Mouse (Mus musculus): ENCODE results near the gene Taz. TPM values are rescaled to one million over a fixed set of nuclear protein-coding genes. Genes with fewer than 3 reads are reported as not detected.

The Taz gene
- polyA plus RNA-seq, 1 experiment from 2014 or later, result 70.3 TPM

- peak within 1 kb of the TSS; percentile 70 for H3K4me2 ChIP-seq
- H3K36me3 ChIP-seq, result no peaks in the 10 kb centered on the region
- no peaks in the 10 kb centered on the region for H3K9me3 ChIP-seq (replicated peaks)
- no peak for ATAC-seq (replicated peaks; ENCODE audit: insufficient number of reproducible peaks, insufficient read depth, low FRiP score, low read depth)
- no peaks in the 10 kb centered on the region for H3K27me3 ChIP-seq
- 6% methylated on average over 38 of the region's 38 CpGs for WGBS
- peaks cover 5% of the 10 kb centered on the region; the same call in 1 of the 2 replicates for H3K4me1 ChIP-seq (replicated peaks)
- H3K4me3 ChIP-seq, result peak within 1 kb of the TSS; percentile 53
- H3K9ac ChIP-seq, result peak within 1 kb of the TSS; percentile 60
- peak within 1 kb of the TSS; percentile 80 for H3K27ac ChIP-seq
Observed at GRCm38 (mm10) chrX:74249615-74250014, 32.1 kb upstream of the Taz start, which contains the start of gene Flna. TSS of gene Flna (minus strand) at chrX:74249820.

DNA sequence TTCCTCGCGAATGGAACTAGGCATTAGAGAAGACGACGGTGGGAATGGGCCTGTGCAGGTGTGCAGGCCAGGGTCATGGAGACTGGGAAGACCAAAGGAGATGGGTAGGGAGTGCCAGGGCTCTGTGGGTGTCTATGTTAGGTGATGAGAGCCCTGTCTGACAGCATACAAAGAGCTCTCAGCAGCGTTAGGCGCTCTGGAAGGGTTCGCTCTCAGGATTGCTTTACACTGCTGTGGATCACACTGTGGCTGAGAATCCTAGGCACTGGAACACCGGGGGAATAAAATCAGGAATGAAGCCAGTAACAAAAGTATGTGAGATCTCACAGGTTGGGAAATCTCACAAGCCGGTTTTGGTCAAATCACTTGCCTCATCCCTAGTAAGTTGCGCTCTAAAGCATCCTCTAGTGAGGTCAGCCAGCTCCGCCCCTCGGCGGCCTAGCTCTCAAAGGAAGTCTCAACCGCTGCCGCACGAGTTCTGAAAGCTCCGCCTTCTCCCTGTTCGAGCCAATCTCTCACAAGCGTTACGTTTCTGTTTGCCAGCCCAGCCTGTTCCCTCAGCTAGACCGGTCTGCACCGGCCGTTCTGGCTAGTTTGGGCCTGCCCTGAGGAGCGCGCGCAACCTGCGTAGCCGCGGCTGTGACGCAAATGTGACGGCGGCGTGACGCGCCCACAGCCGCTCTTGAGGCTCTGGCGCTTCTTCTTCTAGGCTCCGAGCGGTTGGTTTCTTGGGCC, 27.4 kb upstream of the Taz start, which contains the start of gene Emd:
Gene Emd, plus strand, starts transcription at position 535 of the 735 bp plus-strand sequence.
- H3K9ac ChIP-seq, result peak within 1 kb of the TSS; percentile 68
- peaks cover 4% of the 10 kb centered on the region for H3K4me1 ChIP-seq (replicated peaks)
- H3K4me3 ChIP-seq, result peak within 1 kb of the TSS; percentile 63
- no peaks in the 10 kb centered on the region for H3K9me3 ChIP-seq (replicated peaks)
- peak within 1 kb of the TSS; percentile 70 for H3K4me2 ChIP-seq
- WGBS, result 22% methylated on average over 39 of the region's 39 CpGs
- H3K36me3 ChIP-seq, result peaks cover 8% of the 10 kb centered on the region; the same call in 1 of the 2 replicates
- peak; percentile 94 for ATAC-seq (replicated peaks; ENCODE audit: insufficient number of reproducible peaks, insufficient read depth, low FRiP score, low read depth)
- H3K27ac ChIP-seq, result peak within 1 kb of the TSS; percentile 94
- no peaks in the 10 kb centered on the region for H3K27me3 ChIP-seq

DNA sequence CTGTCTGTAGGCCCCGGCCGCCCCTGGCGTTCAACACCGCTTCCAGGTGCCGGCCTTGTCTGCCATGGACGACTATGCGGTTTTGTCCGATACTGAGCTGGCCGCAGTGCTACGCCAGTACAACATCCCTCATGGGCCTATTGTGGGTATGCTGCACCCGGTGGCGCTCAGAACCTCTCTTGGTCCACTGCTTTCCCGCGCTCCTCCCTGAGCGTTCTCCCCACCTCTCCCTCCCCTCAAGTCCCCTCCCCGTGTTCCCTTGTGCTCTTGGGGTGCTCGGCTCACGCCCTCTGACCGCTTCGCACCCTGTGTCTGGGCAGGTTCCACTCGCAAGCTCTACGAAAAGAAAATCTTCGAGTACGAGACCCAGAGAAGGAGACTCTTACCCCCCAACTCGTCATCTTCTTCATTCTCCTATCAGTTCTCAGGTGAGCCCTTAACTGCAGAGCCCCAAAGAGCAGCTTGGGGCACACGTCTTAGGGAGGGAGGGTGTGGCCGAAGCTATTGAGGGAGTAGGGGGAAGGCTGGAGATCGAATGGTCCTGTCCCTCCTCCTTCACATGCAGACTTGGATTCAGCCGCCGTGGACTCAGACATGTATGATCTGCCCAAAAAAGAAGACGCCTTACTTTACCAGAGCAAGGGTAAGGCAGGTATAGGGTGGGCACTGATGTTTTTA, 26.7 kb upstream of the Taz start:
- no peaks in the 10 kb centered on the region for H3K9me3 ChIP-seq (replicated peaks)
- H3K4me3 ChIP-seq, result peak overlapping the region; percentile 63
- H3K27ac ChIP-seq, result peak overlapping the region; percentile 94
- peak overlapping the region; percentile 70 for H3K4me2 ChIP-seq
- peaks cover 8% of the 10 kb centered on the region; the same call in 1 of the 2 replicates for H3K36me3 ChIP-seq
- peaks cover 4% of the 10 kb centered on the region for H3K4me1 ChIP-seq (replicated peaks)
- peak overlapping the region; percentile 68 for H3K9ac ChIP-seq
- H3K27me3 ChIP-seq, result no peaks in the 10 kb centered on the region
- 16% methylated on average over 31 of the region's 31 CpGs for WGBS
- ATAC-seq (replicated peaks; ENCODE audit: insufficient number of reproducible peaks, insufficient read depth, low FRiP score, low read depth), result peak; percentile 54

- H3K4me1 ChIP-seq (replicated peaks), result peaks cover 4% of the 10 kb centered on the region
- ATAC-seq (replicated peaks; ENCODE audit: insufficient number of reproducible peaks, insufficient read depth, low FRiP score, low read depth), result no peak
- H3K27ac ChIP-seq, result no peak overlapping the region
- WGBS, result 89% methylated on average over 3 of the region's 3 CpGs
- no peaks in the 10 kb centered on the region for H3K9me3 ChIP-seq (replicated peaks)
- H3K9ac ChIP-seq, result no peak overlapping the region
- peaks cover 8% of the 10 kb centered on the region; the same call in 1 of the 2 replicates for H3K36me3 ChIP-seq
- no peaks in the 10 kb centered on the region for H3K27me3 ChIP-seq
- no peak overlapping the region for H3K4me2 ChIP-seq
- no peak overlapping the region for H3K4me3 ChIP-seq
Observed at GRCm38 (mm10) chrX:74257746-74258145, 24.0 kb upstream of the Taz start.

DNA sequence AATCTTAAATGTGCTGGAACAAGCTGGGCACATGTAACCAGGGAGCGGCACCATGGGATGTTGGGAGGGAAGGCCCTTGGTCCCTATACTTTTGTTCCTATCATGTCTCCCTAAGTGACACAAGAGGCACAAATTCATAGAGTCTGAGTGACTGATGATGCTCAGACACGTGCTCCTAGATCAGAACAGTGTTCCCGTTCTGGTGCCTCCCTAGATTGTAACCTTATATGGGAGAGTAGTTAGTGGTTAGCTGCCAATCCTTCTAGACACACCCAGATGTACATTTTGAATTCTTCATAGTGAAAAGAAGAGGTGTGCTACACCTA, 12.0 kb upstream of the Taz start:
- peaks cover 3% of the 10 kb centered on the region; the same call in 1 of the 2 replicates for H3K36me3 ChIP-seq
- peak overlapping the region; percentile 57 for H3K4me2 ChIP-seq
- no peaks in the 10 kb centered on the region for H3K27me3 ChIP-seq
- H3K9me3 ChIP-seq (replicated peaks), result no peaks in the 10 kb centered on the region
- ATAC-seq (replicated peaks; ENCODE audit: insufficient number of reproducible peaks, insufficient read depth, low FRiP score, low read depth), result peak; percentile 29; the same call in 1 of the 2 replicates
- peak overlapping the region; percentile 44 for H3K9ac ChIP-seq
- peak overlapping the region; percentile 62 for H3K4me3 ChIP-seq
- H3K27ac ChIP-seq, result peak overlapping the region; percentile 91
- 18% methylated on average over 3 of the region's 3 CpGs for WGBS
- 0 out of 2 replicates have a peak, but pooled peaks cover 5% of the 10 kb centered on the region for H3K4me1 ChIP-seq (replicated peaks)

GRCm38 (mm10) chrX:74270062-74270901, 11.4 kb upstream of the Taz start, which contains the start of gene Rpl10:
TSS of gene Rpl10 (plus strand) at chrX:74270812.
- H3K27me3 ChIP-seq, result no peaks in the 10 kb centered on the region
- H3K4me1 ChIP-seq (replicated peaks), result 0 out of 2 replicates have a peak, but pooled peaks cover 5% of the 10 kb centered on the region
- peak; percentile 92 for ATAC-seq (replicated peaks; ENCODE audit: insufficient number of reproducible peaks, insufficient read depth, low FRiP score, low read depth)
- peaks cover 3% of the 10 kb centered on the region; the same call in 1 of the 2 replicates for H3K36me3 ChIP-seq
- H3K4me3 ChIP-seq, result peak within 1 kb of the TSS; percentile 62
- WGBS, result 13% methylated on average over 42 of the region's 42 CpGs
- peak within 1 kb of the TSS; percentile 91 for H3K27ac ChIP-seq
- H3K9me3 ChIP-seq (replicated peaks), result no peaks in the 10 kb centered on the region
- H3K4me2 ChIP-seq, result peak within 1 kb of the TSS; percentile 60
- H3K9ac ChIP-seq, result peak within 1 kb of the TSS; percentile 62

DNA sequence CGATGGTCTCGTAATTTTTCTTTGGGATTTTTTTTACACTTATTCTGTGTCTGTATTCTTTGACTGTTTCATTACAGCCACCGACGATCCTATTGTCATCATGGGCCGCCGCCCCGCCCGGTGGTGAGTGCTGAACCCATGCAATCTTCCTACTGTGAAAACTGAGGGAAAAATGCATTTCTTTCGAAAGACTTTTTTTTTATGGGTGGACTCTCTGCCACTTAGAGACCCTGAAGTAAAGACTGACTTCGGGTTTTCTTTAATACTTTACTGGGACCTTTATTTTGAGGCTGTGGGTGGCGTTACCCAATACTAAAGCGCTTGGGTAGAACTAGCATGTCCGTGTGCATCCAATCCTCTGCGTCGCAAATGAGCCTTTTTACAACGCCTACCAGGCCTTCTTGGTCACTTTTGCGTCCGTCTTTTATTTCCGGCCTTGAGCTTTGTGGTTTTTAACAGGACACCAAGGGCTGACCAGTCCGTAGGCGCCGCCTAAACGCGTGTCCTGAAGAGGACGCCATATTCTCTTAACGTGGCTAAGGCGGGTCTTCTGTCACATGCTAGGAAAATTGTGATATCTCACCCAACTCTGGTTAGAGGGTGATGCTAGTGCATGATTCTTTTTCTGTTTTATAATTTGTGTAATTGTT, 10.7 kb upstream of the Taz start:
- Histone ChIP-seq H3K27me3 (no peaks in the 10 kb centered on the region), H3K9me3 (replicated peaks) (no peaks in the 10 kb centered on the region), H3K27ac (peak overlapping the region; percentile 57), H3K4me2 (peak overlapping the region; percentile 60), H3K9ac (peak overlapping the region; percentile 62), H3K4me3 (peak overlapping the region; percentile 62), H3K36me3 (peaks cover 3% of the 10 kb centered on the region; the same call in 1 of the 2 replicates), H3K4me1 (replicated peaks) (0 out of 2 replicates have a peak, but pooled peaks cover 5% of the 10 kb centered on the region)
- 13% methylated on average over 27 of the region's 27 CpGs for WGBS
- no peak for ATAC-seq (replicated peaks; ENCODE audit: insufficient number of reproducible peaks, insufficient read depth, low FRiP score, low read depth)

GRCm38 (mm10) chrX:74273422-74274322, 8.0 kb upstream of the Taz start:
- WGBS, result 29% methylated on average over 10 of the region's 10 CpGs
- Histone ChIP-seq H3K9ac (no peak overlapping the region), H3K27me3 (no peaks in the 10 kb centered on the region), H3K36me3 (peaks cover 3% of the 10 kb centered on the region; the same call in 1 of the 2 replicates), H3K9me3 (replicated peaks) (no peaks in the 10 kb centered on the region), H3K4me2 (no peak overlapping the region), H3K4me1 (replicated peaks) (0 out of 2 replicates have a peak, but pooled peaks cover 5% of the 10 kb centered on the region), H3K4me3 (no peak overlapping the region), H3K27ac (peak overlapping the region; percentile 37; the same call in 1 of the 2 replicates)
- no peak for ATAC-seq (replicated peaks; ENCODE audit: insufficient number of reproducible peaks, insufficient read depth, low FRiP score, low read depth)

- H3K4me3 ChIP-seq, result no peak overlapping the region
- H3K4me1 ChIP-seq (replicated peaks), result peaks cover 2% of the 10 kb centered on the region; the same call in 1 of the 2 replicates
- no peak overlapping the region for H3K9ac ChIP-seq
- H3K9me3 ChIP-seq (replicated peaks), result no peaks in the 10 kb centered on the region
- H3K36me3 ChIP-seq, result peaks cover 3% of the 10 kb centered on the region; the same call in 1 of the 2 replicates
- H3K27me3 ChIP-seq, result no peaks in the 10 kb centered on the region
- 70% methylated on average over 8 of the region's 8 CpGs for WGBS
- ATAC-seq (replicated peaks; ENCODE audit: insufficient number of reproducible peaks, insufficient read depth, low FRiP score, low read depth), result no peak
- no peak overlapping the region for H3K27ac ChIP-seq
- H3K4me2 ChIP-seq, result no peak overlapping the region
Observed at GRCm38 (mm10) chrX:74277916-74278315, 3.8 kb upstream of the Taz start.
